Mouse (Mus musculus): ENCODE results near the gene Igflr1.

Gene Igflr1

DNA sequence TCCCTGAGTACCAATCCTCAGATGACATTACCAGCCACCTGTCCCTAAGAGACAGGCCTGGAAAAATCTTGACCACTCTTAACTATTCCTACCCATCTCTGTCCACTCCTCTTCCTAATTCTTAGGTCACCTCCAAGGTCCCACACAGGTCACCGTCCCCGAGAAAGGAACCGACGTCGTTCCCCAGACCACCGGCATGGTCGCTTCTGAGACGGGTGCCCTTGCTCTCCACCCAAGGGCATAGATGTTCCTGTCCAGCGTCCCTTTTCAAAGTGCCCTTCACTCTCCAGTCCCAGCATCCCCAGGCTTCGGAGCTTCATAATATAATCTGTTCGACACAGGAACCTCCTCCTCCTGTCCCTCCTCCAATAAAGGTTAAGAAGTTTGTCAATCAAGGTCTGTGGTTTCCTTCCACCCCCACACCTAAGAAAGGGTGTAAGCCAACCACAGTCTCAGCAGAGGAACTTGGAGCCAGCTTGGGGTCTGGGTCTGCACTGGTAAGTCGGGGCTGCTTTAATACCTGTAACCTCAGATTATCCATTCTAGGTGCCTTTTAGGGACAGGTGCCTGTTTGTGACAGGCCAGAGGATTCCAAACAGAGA is at the start of gene Igflr1:
Igflr1 (plus strand) TSS at position 458 of the 602 bp plus-strand sequence.
- no peak for DNase-seq (ENCODE audit: extremely low read depth, low read depth)

DNA sequence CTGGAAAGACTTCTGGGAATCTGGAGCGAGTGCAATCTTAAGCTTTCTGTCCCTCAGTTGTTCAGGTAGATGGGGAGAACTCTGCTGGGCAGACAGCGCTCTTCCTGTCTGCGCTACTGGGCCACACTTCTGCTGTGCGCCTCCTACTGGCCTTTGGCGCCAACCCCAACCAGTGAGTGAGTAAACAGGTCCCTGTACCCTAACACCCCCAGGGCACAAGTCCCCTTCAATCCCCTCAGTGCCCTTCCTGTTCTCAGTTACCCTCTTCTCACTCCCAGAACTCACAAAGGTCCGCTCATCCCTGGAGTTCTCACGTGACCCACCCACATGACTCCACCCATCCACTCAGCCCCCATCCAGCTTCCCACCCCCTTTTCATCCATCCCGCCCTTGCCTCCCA is 46.9 kb upstream of the Igflr1 start:
- no peak for DNase-seq (ENCODE audit: extremely low read depth, low read depth)

DNA sequence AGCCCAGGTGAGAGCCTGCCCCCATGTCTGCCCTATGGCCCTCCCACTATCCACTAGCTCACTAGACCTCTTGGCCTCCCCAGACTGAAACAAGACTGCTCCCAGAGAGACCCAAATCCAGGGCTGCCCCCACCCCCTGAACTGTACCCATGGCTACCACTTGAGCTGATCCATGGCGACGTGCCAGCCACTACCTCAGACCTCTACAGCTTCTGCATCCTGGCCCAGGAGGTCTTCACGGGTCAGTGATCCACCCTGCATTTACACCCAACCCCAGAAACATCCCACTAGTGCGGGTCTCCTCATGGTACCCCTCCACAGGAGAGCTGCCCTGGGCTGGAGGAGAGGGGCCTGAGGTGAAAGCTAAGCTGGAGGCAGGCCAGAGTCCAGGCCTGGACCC is 44.8 kb upstream of the Igflr1 start:
- no peak for DNase-seq (ENCODE audit: extremely low read depth, low read depth)

DNA sequence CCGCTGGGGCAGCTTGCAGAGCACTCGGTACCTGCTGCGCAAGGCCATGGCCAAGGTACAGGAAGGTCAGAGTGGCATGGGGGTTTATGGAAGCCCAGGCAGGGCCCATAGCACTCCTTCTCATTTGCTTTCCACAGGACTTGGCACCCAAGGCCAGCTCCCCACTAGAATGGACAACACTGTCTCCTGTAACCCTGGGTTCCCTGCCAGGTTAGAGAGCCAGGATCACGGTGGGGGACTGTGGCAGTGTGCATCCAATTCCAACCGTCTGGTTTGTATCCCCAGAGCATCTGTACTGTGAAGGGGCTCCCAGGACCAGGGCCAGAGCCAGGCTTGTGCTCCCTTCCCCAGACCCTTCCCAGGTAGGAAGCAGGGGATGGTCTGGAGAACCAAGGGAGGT is 44.4 kb upstream of the Igflr1 start:
- no peak for DNase-seq (ENCODE audit: extremely low read depth, low read depth)

DNA sequence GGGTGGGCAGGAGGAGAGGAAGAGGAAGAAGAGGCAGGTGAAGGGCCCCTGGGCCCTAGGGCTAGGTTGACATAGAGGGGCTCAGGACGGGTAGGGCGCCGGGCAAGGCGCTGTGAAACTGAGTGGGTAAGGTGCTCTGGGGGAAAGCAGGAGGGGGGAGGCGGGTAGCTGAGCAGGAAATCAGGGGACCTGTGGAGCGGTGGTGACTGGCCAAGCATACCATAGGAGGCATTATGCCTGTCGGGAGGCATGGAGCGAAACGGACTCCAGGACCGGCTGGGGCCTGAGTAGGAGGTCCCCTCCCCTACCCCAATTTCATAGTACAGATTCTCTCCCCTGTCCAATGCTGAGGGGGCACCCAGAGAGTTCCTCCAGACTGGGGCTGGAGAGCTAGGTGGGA is 42.4 kb upstream of the Igflr1 start:
- DNase-seq (ENCODE audit: extremely low read depth, low read depth): no peak

DNA sequence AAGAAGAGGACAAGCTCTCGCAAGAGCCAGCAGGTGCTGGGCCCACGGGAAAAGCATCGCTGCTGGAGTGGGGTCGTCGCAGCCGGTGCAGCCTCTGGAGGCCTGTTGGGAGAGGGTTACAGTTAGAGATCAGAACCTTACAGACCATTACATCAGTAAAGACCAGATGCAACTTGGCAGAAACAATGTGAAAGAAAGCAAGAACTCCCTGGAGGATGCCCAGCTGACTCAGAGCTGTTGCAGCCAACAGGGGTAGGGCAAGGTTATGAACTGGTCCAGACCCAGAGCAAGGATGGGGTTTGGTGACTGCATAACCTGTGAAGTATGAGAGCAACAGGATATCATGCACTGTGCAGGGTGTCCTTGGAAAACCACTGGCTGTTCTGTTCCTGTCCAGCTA is 40.7 kb upstream of the Igflr1 start:
- DNase-seq (ENCODE audit: extremely low read depth, low read depth): no peak

DNA sequence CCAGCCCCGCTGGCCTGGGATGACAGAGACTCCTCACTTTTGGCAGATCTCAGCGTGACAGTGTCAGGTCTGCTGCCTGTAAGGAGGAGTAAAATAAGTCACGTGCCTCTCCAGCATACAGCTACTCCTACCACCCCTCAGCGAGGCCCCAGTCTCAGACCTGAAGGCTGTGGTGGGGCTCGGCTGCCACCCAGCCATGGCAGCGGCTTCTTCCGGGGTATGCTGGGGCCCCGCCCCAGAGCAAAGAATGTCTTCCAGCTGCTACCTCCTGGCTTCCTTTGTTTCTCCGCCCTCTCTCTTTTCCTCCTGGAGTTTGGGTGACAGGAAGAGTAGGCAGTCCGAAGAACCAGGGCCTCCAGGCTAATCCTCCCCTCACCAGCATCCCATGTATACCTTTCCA is 39.3 kb upstream of the Igflr1 start:
- DNase-seq (ENCODE audit: extremely low read depth, low read depth): no peak

DNA sequence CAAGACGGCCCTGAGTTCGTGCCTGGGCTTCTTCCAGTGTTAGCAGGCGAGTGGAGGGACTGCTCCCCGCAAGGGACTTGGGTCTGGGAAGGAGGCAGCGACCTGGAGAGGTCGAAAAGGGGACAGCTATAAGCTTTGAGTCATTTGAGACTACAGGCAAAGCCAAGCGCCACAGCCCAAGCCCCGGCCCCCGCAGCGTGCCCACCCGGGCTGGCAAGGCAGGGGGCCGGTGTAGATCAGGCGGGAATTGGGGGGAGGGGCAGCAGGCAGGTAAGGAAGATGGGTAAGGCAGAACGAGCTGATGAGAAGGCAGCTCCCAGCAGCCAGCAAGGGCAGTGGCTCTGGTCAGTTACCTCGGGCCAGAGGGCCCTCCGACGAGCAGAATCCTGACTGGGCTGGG is 38.8 kb upstream of the Igflr1 start:
- DNase-seq (ENCODE audit: extremely low read depth, low read depth): no peak

DNA sequence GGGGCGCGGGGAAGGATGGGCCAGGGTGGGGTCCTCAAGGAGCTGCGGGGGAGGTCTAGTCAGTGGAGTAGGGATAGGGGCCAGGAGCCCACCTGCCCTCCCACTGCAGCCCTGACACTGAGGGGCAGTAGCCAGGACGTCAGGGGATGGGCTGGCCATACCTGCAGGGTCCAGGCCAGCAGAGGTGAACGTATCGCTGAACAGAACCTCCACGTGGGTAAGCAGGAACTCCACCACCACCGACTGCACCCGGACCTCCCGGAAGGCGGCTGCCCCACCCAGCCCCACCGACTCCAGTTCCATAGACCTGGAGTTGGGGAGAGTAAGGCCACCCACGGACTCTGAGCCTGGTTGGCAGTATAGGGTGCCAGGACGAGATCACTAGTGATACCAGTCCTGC is 38.2 kb upstream of the Igflr1 start:
- DNase-seq (ENCODE audit: extremely low read depth, low read depth): no peak

DNA sequence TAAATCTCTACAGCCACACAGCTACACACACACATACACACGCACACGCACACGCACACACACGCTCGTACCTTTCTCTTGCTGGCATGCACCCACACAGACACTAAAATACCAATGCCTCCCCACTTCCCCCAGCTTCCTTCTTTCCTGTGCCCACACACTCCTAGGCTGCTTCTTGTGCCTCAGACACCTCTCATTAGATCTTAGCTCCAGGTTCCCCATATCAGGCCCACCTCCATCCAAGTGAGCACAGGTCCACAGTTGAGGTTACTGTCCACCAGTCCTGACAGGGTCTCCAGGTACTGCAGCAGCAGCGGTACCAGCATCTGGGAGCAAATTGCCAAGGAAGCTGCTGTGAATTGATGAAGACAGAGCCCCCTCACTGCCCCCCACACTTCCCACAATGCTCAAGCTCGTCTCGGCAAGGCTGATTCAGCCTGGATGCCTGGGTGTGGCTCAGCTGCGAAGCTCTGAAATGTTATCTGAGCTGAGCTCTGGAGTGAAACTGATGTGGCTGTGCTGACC is 33.9 kb upstream of the Igflr1 start:
- DNase-seq (ENCODE audit: extremely low read depth, low read depth): no peak

DNA sequence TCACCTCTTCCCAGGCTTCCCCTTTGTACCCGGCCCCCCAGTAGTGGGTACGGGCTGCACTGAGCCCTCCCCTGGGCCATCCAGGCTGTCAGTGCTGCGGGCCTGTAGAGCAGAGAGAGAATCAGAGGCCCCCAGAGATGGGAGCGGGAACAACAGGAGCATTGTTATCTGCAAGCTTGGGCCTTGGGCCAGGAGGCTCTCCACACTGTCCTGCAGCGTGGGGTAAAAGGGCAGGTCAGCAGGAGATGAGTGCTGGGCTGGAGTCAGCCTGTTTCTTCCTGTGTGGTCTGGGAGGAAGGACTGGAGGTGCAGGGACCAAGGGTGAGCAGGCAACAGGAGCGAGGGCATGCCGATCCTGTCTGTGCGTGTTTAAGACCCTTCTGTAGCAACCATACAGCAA is 32.3 kb upstream of the Igflr1 start:
- DNase-seq (ENCODE audit: extremely low read depth, low read depth): no peak

DNA sequence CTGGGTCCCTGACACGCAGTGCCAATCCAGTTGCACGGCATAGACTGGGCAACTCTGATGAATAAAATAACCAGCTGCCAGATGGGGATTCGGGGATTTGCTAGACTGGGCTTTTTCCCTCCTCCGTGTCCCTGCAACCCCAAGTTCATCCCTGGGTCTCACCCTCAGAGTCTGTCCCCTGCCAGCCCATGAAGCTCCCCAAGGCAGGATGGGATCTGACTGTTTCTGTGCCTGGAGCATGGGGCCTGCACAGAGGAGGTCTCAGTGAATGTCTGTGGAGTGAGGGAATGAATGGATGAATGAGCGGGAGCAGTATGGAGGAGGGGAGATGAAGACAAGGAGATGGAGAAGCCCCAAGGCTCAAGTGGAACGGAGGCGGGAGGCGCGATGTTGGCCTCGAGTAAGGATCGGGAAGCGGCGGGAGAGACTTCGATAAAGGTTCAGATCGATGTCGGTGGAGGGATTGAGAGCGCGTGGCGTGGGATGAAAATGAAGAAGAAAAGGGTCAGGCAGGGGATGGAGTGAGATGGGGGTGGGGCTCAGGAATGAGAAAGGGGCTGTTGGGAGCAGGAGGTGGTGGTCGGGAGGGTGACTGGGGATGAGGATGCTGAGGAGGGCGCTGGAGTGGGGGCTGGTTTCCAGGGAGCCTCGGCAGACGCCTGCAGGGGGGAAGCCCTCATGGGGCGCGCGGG is 31.1 kb upstream of the Igflr1 start:
- DNase-seq (ENCODE audit: extremely low read depth, low read depth): no peak

DNA sequence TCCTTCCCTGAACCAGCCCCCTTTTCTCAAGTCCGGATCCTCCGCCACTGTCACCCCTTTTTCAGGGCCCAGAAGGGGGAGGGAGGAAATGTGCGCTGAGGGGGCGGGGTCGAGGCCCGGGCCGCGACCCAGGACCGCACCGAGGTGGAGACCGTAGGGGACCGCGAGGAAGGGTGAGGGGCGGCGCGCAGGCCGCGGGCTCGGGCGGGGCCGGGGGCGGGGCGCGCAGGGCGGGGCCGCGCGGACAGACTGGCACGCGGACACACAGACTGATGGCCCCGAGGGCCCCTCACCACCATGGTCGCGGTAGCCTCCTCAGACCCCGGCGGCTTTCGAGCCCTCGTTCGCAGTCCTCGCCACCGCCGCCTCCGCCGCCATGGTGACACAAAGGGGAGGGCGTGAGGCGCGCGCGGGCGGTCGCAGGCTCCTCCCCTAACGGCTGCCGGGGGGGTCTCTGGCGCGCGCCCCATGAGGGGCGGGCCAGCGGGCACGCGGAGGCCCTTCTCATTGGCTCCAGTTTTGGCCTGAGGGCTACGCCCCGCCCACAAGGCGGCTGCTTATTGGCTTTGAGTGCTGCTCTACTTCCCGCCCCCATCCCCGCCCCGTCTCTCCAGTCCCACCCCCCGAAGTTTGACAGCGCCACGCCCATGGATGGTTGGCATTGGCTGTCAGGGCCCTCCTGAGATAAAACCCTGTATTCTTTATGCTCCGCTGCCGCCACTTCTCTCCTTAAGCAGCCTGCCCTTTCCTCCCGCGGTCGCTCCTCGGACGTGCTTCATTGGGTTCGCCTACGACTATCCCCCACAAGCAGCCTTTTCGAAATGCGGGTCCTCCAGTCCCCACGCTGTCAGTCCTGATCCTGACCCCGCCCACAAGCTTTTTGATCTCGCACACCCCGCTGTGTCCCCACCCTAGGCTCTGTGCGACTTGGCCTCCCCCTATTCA is 30.3 kb upstream of the Igflr1 start, which contains the start of gene Arhgap33:
Arhgap33 (minus strand) TSS at position 428 of the 945 bp plus-strand sequence.
- DNase-seq (ENCODE audit: extremely low read depth, low read depth): peak; percentile 85

DNA sequence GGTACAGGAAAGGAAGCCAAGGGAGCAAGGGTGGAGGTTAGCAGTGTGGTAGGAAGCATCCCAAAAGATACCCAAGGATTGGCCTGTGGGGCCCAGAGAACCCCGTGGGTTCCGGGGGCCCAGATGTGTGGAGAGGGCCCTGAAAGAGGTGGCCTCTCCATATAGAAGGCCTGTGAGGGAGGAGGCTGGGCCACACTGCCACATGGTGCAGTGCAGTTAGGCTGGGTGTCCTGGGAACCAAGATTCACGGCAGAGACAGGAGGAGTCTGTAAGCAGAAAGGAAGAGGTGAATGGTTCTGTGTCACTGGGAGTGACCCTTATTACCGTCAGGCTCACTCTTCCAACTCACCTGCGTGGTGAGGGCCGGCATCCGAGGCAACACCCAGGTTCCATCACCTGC is 24.7 kb upstream of the Igflr1 start:
- DNase-seq (ENCODE audit: extremely low read depth, low read depth): no peak

DNA sequence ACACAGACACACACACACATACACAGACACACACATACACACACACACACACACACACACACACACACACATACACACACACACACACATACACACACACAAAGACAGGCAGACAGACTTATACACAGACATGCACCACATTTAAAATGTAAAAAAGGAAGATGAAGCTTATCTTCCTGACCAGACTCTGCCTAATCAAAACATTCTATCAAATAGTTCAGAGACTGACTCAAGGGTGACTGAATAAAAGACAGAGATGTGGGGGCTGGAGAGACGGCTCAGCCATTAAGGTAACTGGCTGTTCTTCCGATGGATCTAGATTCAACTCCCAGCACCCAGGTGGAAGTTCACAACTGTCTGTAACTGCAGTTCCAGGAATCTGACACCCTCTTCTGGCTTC is 20.9 kb upstream of the Igflr1 start:
- DNase-seq (ENCODE audit: extremely low read depth, low read depth): peak; percentile 79

DNA sequence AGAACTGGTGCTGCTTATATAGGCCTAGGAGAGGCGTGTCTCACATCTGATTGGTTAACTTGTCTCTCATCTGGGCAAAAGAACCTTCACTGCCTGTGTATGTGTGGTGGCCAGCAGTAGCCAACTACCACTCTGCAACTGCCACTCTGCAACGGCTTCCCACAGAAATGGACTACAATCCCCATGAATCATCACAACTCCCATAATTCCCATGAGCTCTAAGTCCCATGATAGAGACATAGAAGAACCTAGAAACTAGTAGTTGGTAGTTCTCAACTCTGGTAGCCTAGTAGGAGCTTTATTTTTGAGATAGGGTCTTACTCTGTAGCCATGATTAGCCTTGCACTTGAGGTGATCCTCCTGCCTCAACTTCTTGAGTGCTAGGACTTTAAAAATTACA is 15.3 kb upstream of the Igflr1 start:
- DNase-seq (ENCODE audit: extremely low read depth, low read depth): no peak

DNA sequence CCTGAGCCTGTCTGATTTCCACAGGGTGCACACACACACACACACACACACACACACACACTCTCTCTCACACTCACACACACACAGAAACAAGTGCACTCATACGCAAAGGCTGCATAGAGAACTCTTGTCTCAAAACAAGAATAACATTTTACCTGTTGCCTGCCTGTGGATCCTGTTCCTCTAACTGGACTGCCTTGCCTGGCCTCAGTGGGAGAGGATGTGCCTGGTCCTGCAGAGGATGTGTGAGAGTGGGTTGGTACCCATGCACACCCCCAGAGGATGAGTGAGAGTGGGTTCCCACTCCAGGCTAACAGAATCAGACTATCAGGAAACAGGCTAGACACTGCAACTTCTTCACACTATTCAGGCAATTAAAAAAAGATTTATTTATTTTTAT is 14.6 kb upstream of the Igflr1 start:
- DNase-seq (ENCODE audit: extremely low read depth, low read depth): no peak

DNA sequence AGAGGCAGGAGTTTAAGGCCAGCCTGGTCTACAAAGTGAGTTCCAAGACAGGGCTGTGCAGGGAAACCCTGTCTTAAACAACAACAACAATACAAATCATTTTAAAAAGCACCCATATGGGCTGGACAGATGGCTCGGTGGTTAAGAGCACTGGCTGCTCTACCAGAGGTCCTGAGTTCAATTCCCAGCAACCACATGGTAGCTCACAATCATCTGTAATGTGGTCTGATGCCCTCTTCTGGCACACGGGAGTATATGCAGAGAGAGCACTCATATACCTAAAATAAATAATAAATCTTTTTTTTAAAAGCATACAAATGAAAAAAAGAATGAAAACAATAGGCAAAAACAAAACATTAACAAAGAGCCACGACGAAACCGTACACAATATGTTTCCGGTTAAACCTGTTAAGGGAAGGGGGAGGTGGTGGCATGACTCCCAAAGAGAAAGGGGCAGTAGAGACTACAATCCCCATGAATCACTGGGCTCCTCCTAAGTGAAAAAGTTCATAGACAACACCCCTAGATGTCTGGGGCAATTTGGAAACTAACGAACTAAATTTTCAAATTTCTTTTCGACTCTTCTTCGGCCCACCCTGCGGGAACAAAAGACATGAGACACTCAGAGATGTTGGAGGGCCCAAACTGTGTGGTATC is 13.7 kb upstream of the Igflr1 start:
- peak; percentile 68 for DNase-seq (ENCODE audit: extremely low read depth, low read depth)

DNA sequence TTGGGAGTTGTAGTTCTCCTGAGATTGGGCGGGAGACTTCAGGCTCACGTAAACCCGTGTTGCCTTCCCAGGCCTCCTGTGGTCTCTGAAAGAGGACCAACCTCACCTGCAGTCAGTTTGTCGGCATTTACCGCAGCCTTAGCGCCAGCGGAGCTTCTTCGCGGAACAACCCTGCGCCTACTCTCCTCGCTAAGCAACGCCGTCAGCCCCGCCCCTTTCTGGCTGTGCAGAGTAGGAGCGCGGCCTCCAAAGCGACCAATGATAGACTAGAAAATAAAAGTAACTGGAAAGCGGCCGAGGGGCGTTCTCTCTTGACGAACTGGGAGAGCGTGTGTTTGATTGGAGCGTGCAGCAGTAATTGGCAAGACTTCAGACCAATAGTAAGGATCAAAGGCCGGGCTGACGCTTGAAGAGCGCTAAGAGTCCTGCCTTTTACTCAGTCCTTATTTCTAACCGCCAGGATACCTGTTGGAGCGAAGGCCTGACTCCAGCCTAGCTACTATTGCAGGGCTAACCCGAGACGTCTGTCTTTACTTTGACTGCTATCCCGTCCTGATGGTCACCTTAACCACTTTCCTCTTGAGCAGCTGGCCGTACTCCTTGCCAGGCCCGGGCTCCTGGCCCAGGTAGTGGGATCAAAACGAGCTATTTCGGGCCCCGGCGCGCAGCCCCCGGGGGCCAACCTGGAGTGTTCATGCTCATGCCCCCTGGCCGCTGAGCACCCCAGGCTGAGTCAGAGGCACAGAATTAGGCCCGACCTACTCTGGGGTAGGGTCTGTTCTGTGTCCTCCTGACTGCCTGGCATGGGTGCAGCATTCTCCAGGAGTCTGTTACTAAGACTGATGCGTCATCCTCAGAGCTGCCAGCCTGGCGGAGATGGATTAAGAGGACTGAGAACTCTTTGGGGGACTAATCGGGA is 12.9 kb upstream of the Igflr1 start, which contains the start of the genes Hspb6 and Proser3:
Hspb6 (plus strand) TSS at position 77 of the 919 bp plus-strand sequence.
Proser3 (minus strand) TSS at position 198 of the 919 bp plus-strand sequence.
- peak; percentile 99 for DNase-seq (ENCODE audit: extremely low read depth, low read depth)

DNA sequence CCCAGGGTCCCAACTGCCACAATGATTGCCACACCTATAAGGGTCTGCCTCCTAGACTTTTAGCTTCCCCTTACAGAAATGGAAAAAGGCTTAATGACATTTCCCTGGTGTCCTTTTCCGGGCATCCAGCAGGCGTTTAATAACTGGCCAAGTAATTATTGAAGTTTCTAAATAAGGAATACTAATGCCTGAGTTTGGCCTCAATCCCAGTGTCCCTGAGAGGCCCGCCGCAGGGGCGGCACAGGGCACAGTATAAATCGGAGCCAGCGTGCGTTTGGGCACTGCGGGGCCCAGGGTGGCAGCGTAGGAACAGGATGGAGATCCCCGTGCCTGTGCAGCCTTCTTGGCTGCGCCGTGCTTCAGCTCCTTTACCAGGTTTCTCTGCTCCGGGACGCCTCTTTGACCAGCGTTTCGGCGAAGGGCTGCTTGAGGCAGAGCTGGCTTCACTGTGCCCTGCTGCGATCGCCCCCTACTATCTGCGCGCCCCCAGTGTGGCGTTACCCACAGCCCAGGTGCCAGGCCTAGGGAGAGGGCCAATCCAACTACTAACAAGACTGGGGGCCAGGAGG is 12.1 kb upstream of the Igflr1 start:
- no peak for DNase-seq (ENCODE audit: extremely low read depth, low read depth)

Measured in MEL-GATA-1-ER (cell line).